Mouse (Mus musculus) lung, embryonic 14.5 days (tissue): ENCODE data around the gene Dgkg. TPM values are rescaled to one million over a fixed set of nuclear protein-coding genes. Genes with fewer than 3 reads are reported as not detected.

Source experiments
- ATAC-seq: fragments of 200-750 bp; cut with Nextera tagmentation; 2 replicates; pipeline ENCODE4 v1.8.0; 2017; ENCODE audit warnings: mild to moderate bottlenecking, moderate TSS enrichment, moderate library complexity; ENCODE audit not compliant: insufficient read depth
- DNase-seq: peaks from one replicate; pipeline ENCODE4 v3.0.0-alpha.2; 2015
- H3K27ac ChIP-seq: fragments of 300-500 bp; sonication (generic); 2 replicates; pipeline ENCODE4 v1.5.1; 2014; ENCODE audit warnings: low read depth, mild to moderate bottlenecking, moderate library complexity
- H3K27me3 ChIP-seq: fragments of 300-500 bp; sonication (generic); 2 replicates; pipeline ENCODE4 v1.6.1; 2014; ENCODE audit warnings: low read length, control low read depth; ENCODE audit not compliant: insufficient read depth
- H3K36me3 ChIP-seq: fragments of 300-500 bp; sonication (generic); 2 replicates; pipeline ENCODE4 v1.6.1; 2014; ENCODE audit warnings: control low read depth; ENCODE audit not compliant: insufficient read depth
- H3K4me1 ChIP-seq: fragments of 300-500 bp; sonication (generic); 2 replicates; pipeline ENCODE4 v1.6.1; 2014; ENCODE audit warnings: antibody characterized with exemption, control low read depth; ENCODE audit not compliant: insufficient read depth
- H3K4me2 ChIP-seq: fragments of 300-500 bp; sonication (generic); 2 replicates; pipeline ENCODE4 v1.6.1; 2014; ENCODE audit warnings: mild to moderate bottlenecking
- H3K4me3 ChIP-seq: fragments of 300-500 bp; sonication (generic); 2 replicates; pipeline ENCODE4 v1.5.1; 2014; ENCODE audit warnings: low read depth, low read length
- H3K9ac ChIP-seq: fragments of 300-500 bp; sonication (generic); 2 replicates; pipeline ENCODE4 v1.6.1; 2014
- H3K9me3 ChIP-seq: fragments of 300-500 bp; sonication (generic); 2 replicates; pipeline ENCODE4 v1.6.1; 2016; ENCODE audit warnings: low read depth, low read length, control low read depth
- CTCF ChIP-seq: IDR thresholded peaks from 2 replicates; pipeline ENCODE4 v1.5.1; 2016; ENCODE audit warnings: antibody characterized with exemption, low read depth
- WGBS: fragments of 180-500 bp; shearing (Covaris S2); extraction: QIAGEN DNeasy Blood & Tissue Kit; methylation state at CpG from one replicate; pipeline ENCODE4 v1.1.7; 2014; 5-methylcytosine and 5-hydroxymethylcytosine counted together
- polyA plus RNA-seq: library from polyadenylated mRNA; unstranded; fragments of >200 nt; fragmentation: Nextera tagmentation; extraction: Ambion mirVana; gene quantifications from 2 replicates; pipeline ENCODE4 v1.2.1, GENCODE M21; 2014

The Dgkg gene
- polyA plus RNA-seq, 1 experiment from 2014 or later = 0.49 TPM

DNA sequence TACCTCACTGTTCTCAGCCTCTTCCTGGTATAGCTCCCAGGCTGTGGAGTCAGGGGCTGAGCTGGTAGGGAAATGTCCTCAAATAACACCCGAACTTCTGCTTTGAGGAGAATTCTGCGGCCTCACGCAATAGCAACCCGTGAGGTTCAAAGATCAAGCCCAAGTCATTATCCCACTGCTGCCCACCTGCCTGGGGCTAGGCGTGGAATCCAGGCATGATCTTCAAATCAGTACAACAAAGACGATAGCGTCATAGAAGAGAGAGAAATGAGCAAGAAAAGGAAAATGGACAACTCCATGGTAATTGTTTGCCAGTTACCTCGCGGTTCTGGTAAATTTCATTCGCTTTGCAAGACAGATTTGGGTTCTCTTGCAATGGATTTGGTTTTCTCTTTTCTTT, 109.3 kb downstream of the Dgkg start:
- ATAC-seq (no peak), DNase-seq (no peak)
- 54% methylated on average over 10 of the region's 10 CpGs for WGBS
- Histone ChIP-seq H3K4me2 (peak overlapping the region; percentile 63), H3K27me3 (no peaks in the 10 kb centered on the region), H3K9ac (peak overlapping the region; percentile 55), H3K36me3 (no peaks in the 10 kb centered on the region), H3K4me1 (peaks cover 40% of the 10 kb centered on the region), H3K9me3 (no peaks in the 10 kb centered on the region), H3K27ac (no peak overlapping the region), H3K4me3 (peak overlapping the region; percentile 35)
- TF ChIP-seq CTCF = no peak

DNA sequence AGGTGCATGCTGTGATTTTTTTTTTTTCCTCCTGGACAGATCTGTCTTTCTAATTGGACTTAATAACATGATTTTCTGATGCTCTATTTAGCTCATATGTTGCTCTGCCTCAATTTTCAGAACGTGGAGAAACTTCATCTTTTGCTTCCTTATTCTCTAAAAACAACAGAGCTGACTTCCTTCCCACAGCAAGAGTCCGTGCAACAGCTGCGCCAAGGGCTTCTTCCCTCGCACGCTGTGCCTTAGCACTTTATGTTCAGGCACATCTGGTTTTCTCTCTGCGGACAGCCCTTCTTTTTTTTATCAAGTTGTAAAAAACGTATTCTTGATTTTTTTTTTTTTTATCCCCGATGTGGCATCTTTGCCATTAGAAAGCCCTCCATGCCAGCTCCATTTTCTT, 111.2 kb downstream of the Dgkg start:
- Histone ChIP-seq H3K36me3 (no peaks in the 10 kb centered on the region), H3K9me3 (no peaks in the 10 kb centered on the region), H3K4me3 (no peak overlapping the region), H3K27me3 (no peaks in the 10 kb centered on the region), H3K9ac (no peak overlapping the region), H3K4me1 (peaks cover 29% of the 10 kb centered on the region), H3K4me2 (no peak overlapping the region), H3K27ac (peak overlapping the region; percentile 78)
- ATAC-seq (no peak), DNase-seq (peak; percentile 30)
- no peak for TF ChIP-seq CTCF
- 62% methylated on average over 8 of the region's 8 CpGs for WGBS

DNA sequence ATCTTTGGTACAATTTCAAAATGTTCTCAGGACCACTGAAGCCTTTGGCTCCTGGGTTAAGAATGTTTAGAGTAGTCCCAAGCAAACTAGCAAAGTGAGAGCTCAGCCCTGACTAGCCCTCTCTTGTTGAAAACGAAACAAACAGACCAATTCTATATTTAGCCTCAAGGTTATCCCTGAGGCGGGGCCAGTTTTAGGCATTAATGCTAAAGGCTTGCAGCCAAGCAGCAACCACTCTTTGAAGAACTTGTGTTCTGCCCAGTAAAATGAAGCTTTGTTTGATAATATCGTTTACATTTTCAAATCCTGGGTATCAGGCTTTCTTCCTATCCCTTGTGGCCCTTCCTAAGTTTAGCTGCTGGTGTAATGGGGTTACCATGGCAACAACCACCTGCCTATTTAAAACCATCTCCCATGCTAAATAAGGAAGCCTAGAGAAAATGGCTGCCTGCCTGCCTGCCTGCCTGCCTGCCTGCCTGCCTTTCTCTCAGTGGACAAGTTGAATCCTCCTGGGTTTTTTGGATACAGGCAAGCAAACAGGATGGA, 111.9 kb downstream of the Dgkg start:
- TF ChIP-seq CTCF = no peak
- Histone ChIP-seq H3K4me3 (no peak overlapping the region), H3K4me2 (peak overlapping the region; percentile 2; the same call in 1 of the 2 replicates), H3K36me3 (no peaks in the 10 kb centered on the region), H3K27ac (peak overlapping the region; percentile 78), H3K9me3 (no peaks in the 10 kb centered on the region), H3K4me1 (peaks cover 25% of the 10 kb centered on the region), H3K9ac (no peak overlapping the region), H3K27me3 (no peaks in the 10 kb centered on the region)
- WGBS = 7% methylated on average over 3 of the region's 3 CpGs
- DNase-seq = peak; percentile 74
- 0 out of 2 replicates have a peak, but pooled peaks have one; percentile 36 for ATAC-seq

DNA sequence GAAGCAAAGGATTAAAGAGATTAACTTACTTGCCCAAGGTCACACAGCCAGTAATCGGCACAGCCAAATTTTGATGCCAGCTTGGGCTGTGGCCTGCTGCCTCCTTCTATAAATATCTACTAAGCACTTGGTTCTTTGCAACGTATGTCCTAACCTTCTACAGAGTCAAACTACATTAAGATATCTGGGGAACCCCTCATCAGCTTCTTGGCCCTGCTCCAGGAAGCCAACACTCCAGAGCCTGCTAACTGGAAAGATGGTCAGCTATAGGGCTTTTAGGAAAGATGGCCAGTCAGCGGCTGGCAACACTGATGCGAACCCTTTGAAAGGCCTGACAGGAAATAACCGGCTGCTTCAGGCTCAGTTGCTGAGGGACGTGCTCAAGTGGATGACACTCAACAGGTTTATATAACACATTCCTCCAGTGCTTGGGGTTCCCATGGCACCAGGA, 114.3 kb downstream of the Dgkg start:
- no peaks in the 10 kb centered on the region for H3K9me3 ChIP-seq
- ATAC-seq (peak; percentile 73; the same call in 1 of the 2 replicates), DNase-seq (peak; percentile 76)
- no peaks in the 10 kb centered on the region for H3K36me3 ChIP-seq
- peaks cover 25% of the 10 kb centered on the region for H3K4me1 ChIP-seq
- H3K9ac ChIP-seq = no peak overlapping the region
- H3K4me3 ChIP-seq = no peak overlapping the region
- 0 out of 2 replicates have a peak overlapping the region, but pooled peaks have one; percentile 8 for H3K4me2 ChIP-seq
- no peaks in the 10 kb centered on the region for H3K27me3 ChIP-seq
- no peak for TF ChIP-seq CTCF
- WGBS = 24% methylated on average over 6 of the region's 6 CpGs
- peak overlapping the region; percentile 82 for H3K27ac ChIP-seq

DNA sequence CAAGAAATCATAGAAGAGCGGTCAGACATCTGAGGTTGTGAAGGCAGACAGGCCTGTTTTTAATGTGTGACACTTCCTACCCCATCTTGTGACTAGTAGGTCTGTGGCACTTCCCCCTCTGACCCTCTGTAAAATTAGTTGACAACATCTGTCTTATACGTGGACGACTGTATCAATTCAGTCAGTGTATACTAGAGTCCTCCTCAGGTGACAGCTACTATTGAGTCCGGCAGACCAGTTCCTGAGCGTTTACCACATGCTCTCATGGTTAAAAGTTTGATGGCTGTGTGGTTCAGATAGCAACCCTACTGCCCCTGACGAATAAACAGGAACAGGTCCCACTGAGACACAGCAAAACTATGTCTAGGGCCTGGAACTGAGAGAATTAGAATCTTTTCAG, 117.7 kb downstream of the Dgkg start:
- peaks cover 15% of the 10 kb centered on the region for H3K4me1 ChIP-seq
- no peak for ATAC-seq

DNA sequence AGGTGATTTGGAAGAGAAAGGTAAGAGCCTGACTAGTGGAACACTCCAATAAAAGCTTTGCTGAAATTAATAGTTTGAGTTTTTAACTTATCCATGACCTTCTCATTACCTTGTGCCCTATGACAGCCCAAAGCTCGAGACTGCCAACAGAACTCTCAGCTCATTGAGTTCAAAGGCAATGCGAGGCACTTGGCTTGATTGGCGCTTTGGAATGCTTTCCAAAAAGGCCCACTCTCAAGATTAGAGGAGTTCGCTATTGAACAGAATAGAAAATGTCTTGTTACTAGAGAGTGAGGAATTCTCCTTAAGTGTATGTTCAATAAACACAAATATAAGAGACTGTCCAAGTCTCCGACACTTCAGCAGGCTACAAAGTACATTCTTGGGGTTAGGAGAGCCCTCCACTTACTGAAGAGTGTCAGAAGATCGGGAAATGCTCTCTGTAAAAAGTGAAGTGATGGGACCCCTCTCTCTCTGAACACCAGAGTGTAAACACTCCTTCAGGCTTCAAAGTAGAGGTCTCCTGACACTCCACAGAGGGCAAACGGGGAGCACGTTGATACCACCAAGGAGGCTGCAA, 120.3 kb downstream of the Dgkg start:
- WGBS = 22% methylated on average over 8 of the region's 8 CpGs
- H3K27me3 ChIP-seq = no peaks in the 10 kb centered on the region
- H3K9ac ChIP-seq = no peak overlapping the region
- ATAC-seq (peak; percentile 90), DNase-seq (peak; percentile 78)
- H3K9me3 ChIP-seq = no peaks in the 10 kb centered on the region
- H3K4me3 ChIP-seq = no peak overlapping the region
- TF ChIP-seq CTCF = no peak
- no peak overlapping the region for H3K27ac ChIP-seq
- H3K4me1 ChIP-seq = no peaks in the 10 kb centered on the region
- H3K36me3 ChIP-seq = no peaks in the 10 kb centered on the region
- H3K4me2 ChIP-seq = no peak overlapping the region

More for the DNA sequence above, 117.7 kb downstream of the Dgkg start:
- TF ChIP-seq CTCF = no peak
- DNase-seq = no peak
- Histone ChIP-seq H3K36me3 (no peaks in the 10 kb centered on the region), H3K4me2 (no peak overlapping the region), H3K9ac (no peak overlapping the region), H3K27ac (no peak overlapping the region), H3K4me3 (no peak overlapping the region), H3K9me3 (no peaks in the 10 kb centered on the region), H3K27me3 (no peaks in the 10 kb centered on the region)
- WGBS = 65% methylated on average over 6 of the region's 6 CpGs

DNA sequence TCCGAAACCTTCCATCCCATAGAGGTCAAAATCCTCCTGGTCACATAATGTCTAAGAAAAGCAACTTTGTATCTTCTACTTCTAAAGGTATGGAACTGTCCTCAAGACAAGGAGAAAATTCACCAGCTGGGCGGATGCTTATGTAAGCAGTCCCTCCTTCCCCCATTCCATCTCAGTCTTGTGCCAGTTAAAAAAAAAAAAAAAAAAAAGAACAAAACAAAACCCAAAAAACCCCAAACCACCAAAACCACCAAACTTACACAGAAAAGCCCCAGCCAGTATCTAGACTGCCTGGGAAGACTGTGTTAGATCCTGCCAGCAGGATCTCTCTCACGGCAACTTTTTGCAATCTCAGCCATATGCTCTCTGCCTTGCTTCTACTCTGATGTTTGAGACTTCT, 123.9 kb downstream of the Dgkg start:
- H3K4me2 ChIP-seq = no peak overlapping the region
- H3K27me3 ChIP-seq = no peaks in the 10 kb centered on the region
- no peak overlapping the region for H3K27ac ChIP-seq
- DNase-seq = no peak
- no peaks in the 10 kb centered on the region for H3K36me3 ChIP-seq
- no peak for TF ChIP-seq CTCF
- H3K4me1 ChIP-seq = no peaks in the 10 kb centered on the region
- no peak for ATAC-seq
- H3K4me3 ChIP-seq = no peak overlapping the region
- H3K9me3 ChIP-seq = no peaks in the 10 kb centered on the region
- no peak overlapping the region for H3K9ac ChIP-seq
- WGBS = 81% methylated on average over 3 of the region's 3 CpGs
